Mouse (Mus musculus): ENCODE measurements around the gene Aqp8. TPM values are rescaled to one million over a fixed set of nuclear protein-coding genes. Genes with fewer than 3 reads are reported as not detected.

Aqp8 gene
- total RNA-seq (2014; rRNA removed), result not detected in 2 replicates
- 0.33 TPM in 1 of 2 replicates, not detected in the other for polyA plus RNA-seq (2015; fragmentation: Nextera tagmentation; extraction: Ambion mirVana)

- H3K4me3 ChIP-seq (ENCODE audit: low read length), result no peak within 1 kb of the TSS
- no peaks in the 10 kb centered on the region for H3K36me3 ChIP-seq (ENCODE audit: insufficient read depth, low read length)
- TF ChIP-seq CTCF (IDR thresholded peaks at IDR 0.05; ENCODE audit: low read depth), result no peak
- H3K9me3 ChIP-seq (ENCODE audit: low read length), result no peaks in the 10 kb centered on the region
- no peak within 1 kb of the TSS for H3K9ac ChIP-seq (replicated peaks; ENCODE audit: low read length)
- no peaks in the 10 kb centered on the region for H3K4me1 ChIP-seq (ENCODE audit: insufficient read depth, low read length)
- H3K27ac ChIP-seq, result no peak within 1 kb of the TSS
- DNase-seq (ENCODE audit: low spot score), result peak; percentile 38
- WGBS, result 68% methylated on average over 9 of the region's 9 CpGs
- ATAC-seq, result no peak
- no peaks in the 10 kb centered on the region for H3K27me3 ChIP-seq (ENCODE audit: insufficient read depth, low read length)
- no peak within 1 kb of the TSS for H3K4me2 ChIP-seq (ENCODE audit: low read depth, low read length)
Observed at GRCm38 (mm10) chr7:123462070-123462501, at the start of gene Aqp8. Aqp8 (plus strand) TSS chr7:123462291.

GRCm38 (mm10) chr7:123416803-123417202 lies 45.3 kb upstream of the Aqp8 start:
- TF ChIP-seq CTCF (IDR thresholded peaks at IDR 0.05; ENCODE audit: low read depth), result no peak
- Histone ChIP-seq H3K4me1 (ENCODE audit: insufficient read depth, low read length) (no peaks in the 10 kb centered on the region), H3K9me3 (ENCODE audit: low read length) (no peaks in the 10 kb centered on the region), H3K9ac (replicated peaks; ENCODE audit: low read length) (no peak overlapping the region), H3K27me3 (ENCODE audit: insufficient read depth, low read length) (no peaks in the 10 kb centered on the region), H3K27ac (no peak overlapping the region), H3K4me2 (ENCODE audit: low read depth, low read length) (no peak overlapping the region), H3K36me3 (ENCODE audit: insufficient read depth, low read length) (peaks cover 13% of the 10 kb centered on the region; the same call in 1 of the 2 replicates), H3K4me3 (ENCODE audit: low read length) (no peak overlapping the region)
- DNase-seq (ENCODE audit: low spot score) (no peak), ATAC-seq (no peak)
- WGBS, result 89% methylated on average over 4 of the region's 4 CpGs

- no peak for DNase-seq (ENCODE audit: low spot score)
- H3K27ac ChIP-seq, result no peak overlapping the region
- no peaks in the 10 kb centered on the region for H3K9me3 ChIP-seq (ENCODE audit: low read length)
- no peak for TF ChIP-seq CTCF (IDR thresholded peaks at IDR 0.05; ENCODE audit: low read depth)
- H3K27me3 ChIP-seq (ENCODE audit: insufficient read depth, low read length), result no peaks in the 10 kb centered on the region
- no peak overlapping the region for H3K4me3 ChIP-seq (ENCODE audit: low read length)
- no peak for ATAC-seq
- no peak overlapping the region for H3K9ac ChIP-seq (replicated peaks; ENCODE audit: low read length)
- peaks cover 15% of the 10 kb centered on the region for H3K36me3 ChIP-seq (ENCODE audit: insufficient read depth, low read length)
- H3K4me2 ChIP-seq (ENCODE audit: low read depth, low read length), result no peak overlapping the region
- H3K4me1 ChIP-seq (ENCODE audit: insufficient read depth, low read length), result no peaks in the 10 kb centered on the region
- 68% methylated on average over 3 of the region's 3 CpGs for WGBS
Observed at GRCm38 (mm10) chr7:123417661-123418060, 44.4 kb upstream of the Aqp8 start.

- H3K27ac ChIP-seq, result no peak overlapping the region
- no peaks in the 10 kb centered on the region for H3K4me1 ChIP-seq (ENCODE audit: insufficient read depth, low read length)
- H3K36me3 ChIP-seq (ENCODE audit: insufficient read depth, low read length), result peaks cover 36% of the 10 kb centered on the region
- no peaks in the 10 kb centered on the region for H3K9me3 ChIP-seq (ENCODE audit: low read length)
- TF ChIP-seq CTCF (IDR thresholded peaks at IDR 0.05; ENCODE audit: low read depth), result no peak
- no peak overlapping the region for H3K9ac ChIP-seq (replicated peaks; ENCODE audit: low read length)
- WGBS, result 91% methylated on average over 4 of the region's 4 CpGs
- H3K4me3 ChIP-seq (ENCODE audit: low read length), result no peak overlapping the region
- no peaks in the 10 kb centered on the region for H3K27me3 ChIP-seq (ENCODE audit: insufficient read depth, low read length)
- H3K4me2 ChIP-seq (ENCODE audit: low read depth, low read length), result no peak overlapping the region
- DNase-seq (ENCODE audit: low spot score), result peak; percentile 9
- peak; percentile 40; the same call in 1 of the 2 replicates for ATAC-seq
Observed at GRCm38 (mm10) chr7:123419984-123420383, 42.1 kb upstream of the Aqp8 start.

- Histone ChIP-seq H3K27ac (no peak overlapping the region), H3K9ac (replicated peaks; ENCODE audit: low read length) (no peak overlapping the region), H3K9me3 (ENCODE audit: low read length) (no peaks in the 10 kb centered on the region), H3K27me3 (ENCODE audit: insufficient read depth, low read length) (no peaks in the 10 kb centered on the region), H3K4me1 (ENCODE audit: insufficient read depth, low read length) (no peaks in the 10 kb centered on the region), H3K4me3 (ENCODE audit: low read length) (no peak overlapping the region), H3K36me3 (ENCODE audit: insufficient read depth, low read length) (peaks cover 38% of the 10 kb centered on the region), H3K4me2 (ENCODE audit: low read depth, low read length) (no peak overlapping the region)
- WGBS, result 96% methylated on average over 3 of the region's 3 CpGs
- DNase-seq (ENCODE audit: low spot score) (no peak), ATAC-seq (no peak)
- no peak for TF ChIP-seq CTCF (IDR thresholded peaks at IDR 0.05; ENCODE audit: low read depth)
Observed at GRCm38 (mm10) chr7:123421958-123422357, 40.1 kb upstream of the Aqp8 start.

- no peak for DNase-seq (ENCODE audit: low spot score)
- H3K4me2 ChIP-seq (ENCODE audit: low read depth, low read length), result no peak overlapping the region
- TF ChIP-seq CTCF (IDR thresholded peaks at IDR 0.05; ENCODE audit: low read depth), result no peak
- no peak overlapping the region for H3K27ac ChIP-seq
- ATAC-seq, result no peak
- no peak overlapping the region for H3K4me3 ChIP-seq (ENCODE audit: low read length)
- H3K9ac ChIP-seq (replicated peaks; ENCODE audit: low read length), result no peak overlapping the region
- H3K9me3 ChIP-seq (ENCODE audit: low read length), result no peaks in the 10 kb centered on the region
- WGBS, result 91% methylated on average over 6 of the region's 6 CpGs
- H3K36me3 ChIP-seq (ENCODE audit: insufficient read depth, low read length), result peaks cover 48% of the 10 kb centered on the region
- H3K27me3 ChIP-seq (ENCODE audit: insufficient read depth, low read length), result no peaks in the 10 kb centered on the region
- H3K4me1 ChIP-seq (ENCODE audit: insufficient read depth, low read length), result no peaks in the 10 kb centered on the region
Observed at GRCm38 (mm10) chr7:123424281-123424680, 37.8 kb upstream of the Aqp8 start.

GRCm38 (mm10) chr7:123425134-123425757 lies 36.8 kb upstream of the Aqp8 start:
- TF ChIP-seq CTCF (IDR thresholded peaks at IDR 0.05; ENCODE audit: low read depth), result no peak
- Histone ChIP-seq H3K4me2 (ENCODE audit: low read depth, low read length) (no peak overlapping the region), H3K4me1 (ENCODE audit: insufficient read depth, low read length) (no peaks in the 10 kb centered on the region), H3K9ac (replicated peaks; ENCODE audit: low read length) (no peak overlapping the region), H3K36me3 (ENCODE audit: insufficient read depth, low read length) (peaks cover 48% of the 10 kb centered on the region), H3K4me3 (ENCODE audit: low read length) (no peak overlapping the region), H3K27ac (no peak overlapping the region), H3K27me3 (ENCODE audit: insufficient read depth, low read length) (no peaks in the 10 kb centered on the region), H3K9me3 (ENCODE audit: low read length) (no peaks in the 10 kb centered on the region)
- ATAC-seq, result no peak
- no peak for DNase-seq (ENCODE audit: low spot score)
- 79% methylated on average over 6 of the region's 6 CpGs for WGBS
